Mouse (Mus musculus) right cerebral cortex, postnatal 36 days (tissue): ENCODE results near the gene Commd3.
A peak's percentile ranks its signal among the peaks of the same experiment; 100 is the strongest.

Source experiments
- DNase-seq, 2 experiments: peaks; one replicate each; pipeline ENCODE4 v3.0.0; 2022; ENCODE audit warnings: low spot score in 2 of 2, mixed read lengths in 1 of 2

The Commd3 gene

GRCm38 (mm10) chr2:18672133-18672765 lies at the start of gene Commd3:
TSS of gene Commd3 (plus strand) at chr2:18672384.
- peak; percentile 91 for DNase-seq

DNA sequence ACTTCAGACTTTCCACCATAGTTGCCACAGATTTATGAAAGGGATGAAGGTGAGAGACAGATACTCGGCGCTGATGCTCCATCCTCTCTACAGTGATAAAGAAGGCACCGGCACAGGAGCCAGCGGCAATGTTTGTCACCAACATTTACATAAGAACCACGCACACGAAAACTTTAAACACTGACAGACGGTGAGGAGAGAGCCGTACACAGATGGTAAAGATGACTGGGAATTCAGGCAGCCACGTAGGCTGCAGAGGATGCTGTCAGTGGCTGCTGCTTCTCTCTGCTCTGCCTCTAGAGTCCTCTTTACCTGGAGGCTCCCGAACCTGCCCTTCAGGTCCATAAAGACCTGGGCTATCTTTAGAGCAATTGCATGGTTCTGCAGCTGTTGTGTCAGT lies 49.0 kb upstream of the Commd3 start:
- DNase-seq = peak; percentile 7 to 19

DNA sequence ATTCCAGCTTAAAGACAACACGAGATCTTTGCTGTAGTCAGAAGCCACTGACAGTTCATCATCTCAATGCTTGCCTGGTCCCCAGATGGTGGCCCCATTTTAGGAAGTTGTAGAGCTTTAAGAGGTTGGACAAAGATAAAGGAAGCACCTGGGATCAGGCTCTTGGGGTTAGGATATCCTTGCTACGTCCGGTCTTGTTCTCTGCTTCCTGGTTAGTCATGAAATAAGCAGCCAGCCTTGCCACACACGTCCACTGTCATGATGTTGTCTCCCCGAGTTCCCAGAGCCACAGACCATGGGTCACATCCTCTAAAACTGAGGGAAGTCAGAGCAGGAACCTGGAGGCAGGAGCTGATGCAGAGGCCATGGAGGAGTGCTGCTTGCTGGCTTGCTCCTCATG lies 41.6 kb upstream of the Commd3 start:
- DNase-seq = no peak

DNA sequence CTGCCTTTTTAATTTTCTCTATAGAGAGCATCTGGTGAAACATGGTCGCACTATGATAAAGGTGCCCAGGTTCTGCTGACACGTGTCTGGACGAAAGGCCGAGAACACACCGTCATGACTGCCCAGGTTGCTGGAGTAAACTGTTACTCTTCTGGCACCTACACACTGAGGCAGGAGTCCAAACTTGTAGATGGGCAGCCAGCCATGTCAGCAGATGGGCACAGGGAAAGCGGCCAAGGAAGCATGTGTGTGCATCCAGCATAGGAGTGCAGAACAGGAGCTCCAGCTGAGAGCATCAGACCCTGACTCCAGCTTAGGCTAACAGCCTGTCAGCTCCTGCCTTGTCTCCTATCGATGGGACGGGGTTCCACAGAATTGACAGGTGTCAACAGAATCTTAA lies 37.1 kb upstream of the Commd3 start:
- peak; percentile 82 to 85 for DNase-seq

DNA sequence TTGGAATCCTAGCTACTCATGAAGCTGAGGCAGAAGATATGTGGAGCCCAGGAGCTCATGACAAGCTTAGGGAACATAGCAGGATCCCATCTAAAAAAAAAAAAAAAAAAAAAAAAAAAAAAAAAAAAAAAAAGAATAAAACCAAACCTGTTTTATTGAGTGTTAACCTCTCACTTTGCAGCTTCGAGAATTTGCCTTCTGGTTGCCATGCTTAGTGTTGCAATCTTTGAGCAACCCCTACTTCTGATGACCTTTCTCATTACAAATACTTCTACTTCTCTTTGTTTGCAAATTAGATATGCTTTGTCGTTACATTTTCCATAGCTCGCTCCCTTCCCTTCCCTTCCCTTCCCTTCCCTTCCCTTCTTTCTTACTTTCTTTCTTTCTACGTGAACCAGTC lies 23.6 kb upstream of the Commd3 start:
- DNase-seq = no peak

GRCm38 (mm10) chr2:18654821-18655220 lies 17.4 kb upstream of the Commd3 start:
- DNase-seq = no peak

DNA sequence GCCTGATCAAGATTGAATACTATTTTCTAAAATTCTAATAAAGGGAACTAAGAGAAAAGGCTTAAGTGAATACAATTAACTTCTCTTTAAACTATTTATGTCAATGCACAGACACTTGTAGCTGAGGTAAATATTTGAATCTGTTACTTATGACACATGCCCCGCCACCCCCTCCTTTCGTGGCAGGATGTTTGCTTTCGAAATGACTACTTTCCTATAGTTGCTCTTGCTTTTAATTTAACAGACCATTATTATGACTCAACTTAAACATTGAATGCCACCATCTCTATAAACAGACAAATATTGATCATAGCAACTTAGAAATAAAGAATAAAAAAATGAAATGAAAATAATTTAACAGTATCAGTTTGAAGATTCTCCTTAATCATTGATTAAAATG lies 8.2 kb upstream of the Commd3 start:
- DNase-seq = no peak

DNA sequence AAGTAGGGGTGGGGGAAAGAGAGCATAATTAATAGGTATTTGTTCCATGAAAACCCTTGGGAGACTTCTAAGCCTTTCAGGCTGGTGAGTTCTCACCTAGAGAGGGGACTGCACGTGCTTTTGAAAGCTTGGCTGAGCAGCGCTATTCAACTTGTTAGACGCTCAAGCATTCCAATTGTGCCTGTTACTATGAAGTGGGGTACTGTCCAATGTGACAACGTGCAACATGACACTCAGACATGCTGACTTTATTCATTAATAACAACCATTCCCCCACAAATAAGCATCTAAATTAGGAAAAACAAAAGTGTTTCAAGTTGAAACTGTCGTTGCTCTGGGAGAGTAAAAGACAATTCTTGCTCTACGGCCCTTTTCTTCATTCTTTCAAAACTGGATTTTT lies 1.1 kb upstream of the Commd3 start:
- no peak for DNase-seq

DNA sequence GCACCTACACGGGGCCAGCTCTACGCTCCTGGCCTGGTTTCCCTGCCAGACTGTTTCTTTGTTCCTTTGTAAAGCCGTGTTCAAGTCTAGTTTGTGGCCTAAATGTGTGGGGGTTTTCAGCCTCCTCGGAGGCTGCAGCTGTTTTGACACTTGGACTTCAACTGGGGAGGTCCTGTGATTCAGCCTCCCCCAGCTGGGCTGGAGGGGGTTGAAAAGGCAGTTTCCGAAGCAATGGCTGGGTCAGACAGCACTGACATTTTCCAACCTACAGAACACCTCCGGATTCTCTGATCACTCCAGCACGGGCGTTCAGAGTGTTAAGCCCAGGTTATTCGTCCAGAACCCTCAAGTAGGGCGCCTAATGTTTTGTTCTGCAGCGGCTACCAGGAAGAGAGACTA lies 581 bp downstream of the Commd3 start:
- DNase-seq = no peak

GRCm38 (mm10) chr2:18673766-18674165 lies 1.6 kb downstream of the Commd3 start:
- DNase-seq = no peak

DNA sequence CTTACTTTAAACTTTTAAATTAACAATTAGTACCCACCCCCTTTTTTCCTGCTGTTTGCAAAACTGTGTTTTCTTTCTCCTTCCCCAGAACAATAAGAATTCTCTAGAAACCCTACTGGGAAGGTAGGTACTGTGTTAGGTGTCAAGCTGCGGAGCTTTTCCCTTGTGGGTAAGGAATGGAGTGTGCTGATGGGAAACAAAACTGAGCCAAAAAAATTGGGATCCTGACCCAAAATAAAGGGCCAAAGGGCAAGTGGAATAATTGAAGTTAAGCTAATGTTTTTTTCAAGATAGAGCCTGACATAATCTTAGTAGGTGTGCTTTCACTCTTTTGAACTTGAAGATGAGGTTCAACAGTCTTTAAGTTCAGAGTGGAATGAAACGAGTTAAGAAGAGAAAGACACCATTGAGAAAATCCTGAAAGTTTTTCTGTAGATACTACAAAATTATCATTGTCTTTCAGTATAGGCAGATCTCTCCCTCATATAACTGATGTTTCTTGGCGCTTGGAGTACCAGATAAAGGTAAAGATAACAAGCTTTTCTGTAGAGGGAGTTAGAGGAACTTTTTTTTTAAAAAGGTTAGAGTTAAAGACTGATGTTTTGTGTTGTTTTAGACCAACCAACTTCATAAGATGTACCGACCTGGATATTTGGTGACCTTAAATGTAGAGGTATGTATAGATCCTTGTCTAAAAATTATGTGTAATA lies 2.2 kb downstream of the Commd3 start:
- no peak for DNase-seq

GRCm38 (mm10) chr2:18675681-18676456 lies 3.7 kb downstream of the Commd3 start:
- DNase-seq = no peak

DNA sequence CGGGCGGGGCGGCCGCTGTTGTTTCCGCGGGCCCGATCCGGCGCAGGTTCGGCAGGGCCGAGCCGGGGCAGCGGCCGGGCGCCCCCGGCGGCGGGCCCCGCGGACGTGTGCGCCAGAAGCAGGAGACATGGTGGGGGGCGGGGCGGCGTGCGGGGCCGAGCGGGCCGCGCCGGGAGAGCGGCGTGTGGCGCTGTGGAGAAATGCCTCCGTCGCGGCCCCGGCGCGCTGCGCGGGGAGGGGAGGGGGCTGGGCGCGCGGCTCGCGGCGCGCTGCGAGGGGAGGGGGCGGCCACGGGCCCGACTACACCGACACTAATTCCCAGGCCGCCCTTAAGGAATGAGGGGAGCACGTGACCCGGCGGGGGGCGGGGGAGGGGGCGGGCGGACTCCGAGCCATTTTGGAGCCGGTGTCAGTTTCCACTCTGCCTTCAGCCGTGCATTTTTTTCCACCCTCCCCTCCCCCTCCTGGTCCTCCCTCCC lies 4.3 kb downstream of the Commd3 start:
- peak; percentile 56 to 63 for DNase-seq

DNA sequence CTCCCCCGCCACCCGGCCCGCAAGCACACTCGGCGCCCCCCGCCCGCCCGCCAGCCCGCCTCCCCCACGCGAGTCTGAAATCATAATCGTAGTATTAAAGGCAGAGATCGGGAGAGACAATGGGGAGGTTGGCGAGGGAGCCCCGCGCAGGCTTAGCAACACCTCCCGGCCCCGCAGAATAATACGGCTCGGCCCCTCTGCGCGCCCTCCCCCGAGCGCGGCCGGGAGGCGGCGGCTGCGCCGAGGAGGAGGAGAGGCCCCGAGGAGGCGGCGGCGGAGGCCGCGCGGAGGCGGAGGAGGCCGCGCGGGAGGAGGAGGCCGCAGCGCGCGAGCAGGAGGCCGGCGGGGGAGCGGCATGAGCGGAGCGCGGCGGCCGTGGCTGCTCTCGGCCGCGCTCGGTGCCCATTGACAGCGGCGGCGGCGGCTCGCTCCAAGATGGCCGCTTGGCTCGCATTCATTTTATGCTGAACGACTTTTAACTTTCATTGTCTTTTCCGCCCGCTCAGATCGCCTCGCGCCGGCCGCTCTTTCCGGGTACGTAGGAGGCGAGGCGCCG lies 4.8 kb downstream of the Commd3 start, which contains the start of gene Bmi1:
Gene Bmi1, plus strand, starts transcription at position 83 of the 556 bp plus-strand sequence.
- peak; percentile 39 to 48 for DNase-seq

DNA sequence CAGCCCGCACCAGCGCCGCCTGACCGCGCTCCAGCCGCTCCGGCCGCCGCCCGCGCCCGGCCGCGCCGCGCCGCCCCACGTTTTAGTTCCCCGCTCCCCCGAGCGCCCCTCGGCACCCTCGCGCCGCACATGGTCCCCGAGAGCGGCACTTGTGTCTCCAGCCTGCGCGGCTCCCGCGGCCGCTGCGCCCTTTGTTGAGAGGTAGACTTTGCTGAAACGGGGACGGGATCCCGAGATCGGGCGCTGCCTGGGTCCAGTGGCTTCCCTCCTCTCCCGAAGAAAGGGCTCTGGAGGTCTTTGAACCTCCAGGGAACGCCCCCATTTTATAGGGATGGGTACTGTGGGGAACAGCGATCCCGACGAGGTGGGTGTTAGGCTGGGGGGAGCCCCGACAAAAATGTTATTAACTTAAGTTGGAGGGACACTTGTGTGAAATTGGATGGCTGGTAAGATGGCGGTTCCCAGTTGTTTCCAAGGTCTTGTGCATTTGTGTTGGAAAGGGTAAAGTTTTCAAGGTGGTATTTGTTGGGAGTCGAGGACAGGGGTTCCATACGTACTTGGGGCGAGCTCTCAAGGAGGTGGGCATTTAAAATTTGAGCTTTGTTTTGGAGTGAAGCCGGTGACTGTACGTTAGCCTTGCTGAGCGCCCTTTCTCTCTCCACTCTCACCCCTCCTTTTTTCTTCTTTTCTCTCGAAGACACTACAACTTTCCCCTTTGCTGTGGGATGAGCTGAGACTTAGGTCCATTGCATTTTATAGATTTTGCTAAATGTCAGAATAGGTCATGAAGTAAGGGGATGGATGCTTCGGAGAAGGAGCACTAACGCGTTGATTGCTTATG lies 5.7 kb downstream of the Commd3 start:
- no peak for DNase-seq

DNA sequence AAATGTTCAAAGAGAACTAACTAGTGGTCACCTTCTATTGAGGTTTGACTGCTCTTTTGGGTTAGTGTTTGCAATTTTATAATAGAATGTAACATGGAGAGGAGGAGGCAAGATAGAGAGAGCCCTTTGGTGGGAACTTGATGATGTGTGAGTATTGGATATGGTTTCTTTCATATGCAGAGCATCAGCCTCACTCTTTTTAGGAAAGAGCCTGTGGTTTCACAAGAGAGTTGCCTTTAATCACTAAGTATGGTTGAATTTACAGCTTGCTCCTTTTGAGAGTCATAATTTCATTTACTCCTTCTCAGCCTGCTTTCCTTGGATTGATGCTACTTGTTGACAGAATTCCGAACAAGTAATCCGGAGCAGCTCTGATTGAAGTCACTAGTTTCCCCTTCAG lies 7.5 kb downstream of the Commd3 start:
- no peak for DNase-seq

DNA sequence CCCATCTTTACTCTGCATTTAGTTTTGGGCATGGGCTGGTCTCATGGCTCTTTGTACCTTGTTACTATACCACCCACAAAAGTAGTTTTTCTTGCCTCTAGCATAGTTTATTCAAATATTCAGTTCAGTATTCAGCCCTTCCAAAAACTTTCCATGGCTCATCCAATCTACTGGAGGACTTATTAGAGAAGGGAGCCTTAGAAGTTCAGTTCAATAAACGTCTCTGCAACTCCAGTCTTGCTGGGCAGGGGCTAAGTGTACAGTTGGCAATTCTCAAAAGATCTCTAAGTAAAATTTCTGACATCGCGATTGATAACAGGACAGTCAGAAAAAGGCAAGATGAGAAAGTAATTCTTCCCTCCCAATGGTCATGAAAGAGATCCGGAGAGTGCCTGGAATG lies 8.3 kb downstream of the Commd3 start:
- no peak for DNase-seq

- peak in 1 of 2 experiments; percentile 51 for DNase-seq
Observed at GRCm38 (mm10) chr2:18680961-18681360, 8.8 kb downstream of the Commd3 start.

- DNase-seq = no peak
Observed at GRCm38 (mm10) chr2:18684062-18684461, 11.9 kb downstream of the Commd3 start.

DNA sequence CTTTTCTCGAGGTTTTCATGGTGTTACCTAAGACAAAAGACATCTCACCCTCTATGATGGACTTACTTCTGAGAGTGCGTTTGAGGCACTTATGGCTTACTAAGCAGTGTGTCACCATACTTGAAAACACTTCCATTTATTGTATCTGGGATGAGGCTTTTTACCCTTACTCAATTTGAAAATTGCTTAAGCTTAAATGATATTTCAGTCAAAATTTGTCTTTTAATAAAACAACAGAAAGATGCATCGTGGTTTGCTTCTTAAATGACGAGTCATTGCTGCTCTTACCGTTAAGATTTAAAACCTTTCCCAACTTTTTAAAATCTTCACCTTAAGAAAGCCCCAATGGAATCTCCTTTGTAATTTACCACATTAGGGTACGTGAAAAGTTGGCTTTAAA lies 14.2 kb downstream of the Commd3 start:
- DNase-seq = no peak

DNA sequence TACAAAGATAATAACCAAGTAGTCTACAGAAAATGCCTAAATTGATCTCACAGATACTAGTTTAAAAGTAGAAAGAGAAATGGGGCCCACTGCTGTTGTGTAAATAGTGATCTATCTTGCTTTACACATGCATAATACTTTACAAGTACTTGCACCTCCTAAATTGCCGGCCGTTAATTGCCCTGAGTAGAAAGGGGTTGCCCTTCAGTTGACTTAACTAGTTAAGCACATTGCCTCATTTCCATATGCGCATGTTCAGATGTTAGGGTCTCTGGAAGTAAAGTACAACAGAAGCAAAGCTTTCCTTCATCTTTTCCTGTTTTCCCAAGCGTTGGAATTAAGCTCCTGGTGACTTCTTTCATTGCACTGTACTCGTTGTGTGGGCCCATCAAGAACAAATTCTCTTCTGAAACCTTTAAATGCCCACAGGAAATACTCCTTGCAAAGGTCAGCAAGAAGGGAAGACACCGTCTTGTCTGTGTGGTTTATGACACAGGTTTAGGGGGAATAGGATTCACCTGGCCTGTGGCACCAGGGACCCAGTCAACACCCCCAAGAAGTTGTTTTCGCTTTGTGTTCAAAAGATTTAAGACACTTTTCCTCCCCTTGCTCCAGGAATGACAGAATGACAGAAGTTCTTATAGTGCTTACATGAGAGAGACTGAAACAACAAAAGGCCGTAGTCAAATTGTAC lies 14.8 kb downstream of the Commd3 start:
- DNase-seq = no peak
